Mouse (Mus musculus) embryonic facial prominence, embryonic 11.5 days (tissue): ENCODE data around the gene Zbtb41. TPM values are rescaled to one million over a fixed set of nuclear protein-coding genes. Genes with fewer than 3 reads are reported as not detected.
"Not testable (repeated sequence)": the region's sequence is repeated elsewhere in the genome, so short reads cannot be mapped to it uniquely, and the experiment has no call there.

Experiments
- ATAC-seq: fragments of 200-750 bp; cut with Nextera tagmentation; replicated peaks from 2 replicates; pipeline ENCODE4 v1.8.0; 2017; ENCODE audit warnings: low read depth; ENCODE audit not compliant: insufficient number of reproducible peaks, low FRiP score, low TSS enrichment
- DNase-seq: peaks from one replicate; pipeline ENCODE4 v3.0.0-alpha.2; 2015; ENCODE audit warnings: low spot score
- H3K27ac ChIP-seq: fragments of 300-500 bp; sonication (generic); replicated peaks from 2 replicates; pipeline ENCODE4 v1.5.1; 2014; ENCODE audit warnings: mild to moderate bottlenecking, low read depth, low read length, control low read depth
- H3K27me3 ChIP-seq: fragments of 300-500 bp; sonication (generic); 2 replicates; pipeline ENCODE4 v1.6.1; 2014; ENCODE audit warnings: mild to moderate bottlenecking, low read length, moderate library complexity, mixed read lengths; ENCODE audit not compliant: control insufficient read depth, insufficient read depth
- H3K36me3 ChIP-seq: fragments of 300-500 bp; sonication (generic); replicated peaks from 2 replicates; pipeline ENCODE4 v1.6.1; 2014; ENCODE audit warnings: low read depth, mild to moderate bottlenecking, low read length, moderate library complexity, mixed read lengths; ENCODE audit not compliant: control insufficient read depth, insufficient read depth
- H3K4me1 ChIP-seq: fragments of 300-500 bp; sonication (generic); 2 replicates; pipeline ENCODE4 v1.6.1; 2014; ENCODE audit warnings: low read length, mixed read lengths; ENCODE audit not compliant: control insufficient read depth, insufficient read depth
- H3K4me2 ChIP-seq: fragments of 300-500 bp; sonication (generic); 2 replicates; pipeline ENCODE4 v1.6.1; 2014; ENCODE audit warnings: low read depth, mild to moderate bottlenecking, control low read depth, low read length, moderate library complexity
- H3K4me3 ChIP-seq: fragments of 300-500 bp; sonication (generic); 2 replicates; pipeline ENCODE4 v1.5.1; 2014; ENCODE audit warnings: low read depth, low read length, control low read depth
- H3K9ac ChIP-seq: fragments of 300-500 bp; sonication (generic); replicated peaks from 2 replicates; pipeline ENCODE4 v1.6.1; 2014; ENCODE audit warnings: mild to moderate bottlenecking, control low read depth, low read length
- H3K9me3 ChIP-seq: fragments of 300-500 bp; sonication (generic); replicated peaks from 2 replicates; pipeline ENCODE4 v1.6.1; 2016; ENCODE audit warnings: mild to moderate bottlenecking, low read length, inconsistent platforms, mixed read lengths; ENCODE audit not compliant: control insufficient read depth
- WGBS: fragments of 180-500 bp; shearing (Covaris S2); extraction: QIAGEN DNeasy Blood & Tissue Kit; methylation state at CpG from one replicate; pipeline ENCODE4 v1.1.7; 2014; 5-methylcytosine and 5-hydroxymethylcytosine counted together
- polyA plus RNA-seq: library from polyadenylated mRNA; unstranded; fragments of >200 nt; fragmentation: Nextera tagmentation; extraction: Ambion mirVana; gene quantifications from 2 replicates; pipeline ENCODE4 v1.2.1, GENCODE M21; 2014

Gene Zbtb41
- polyA plus RNA-seq, 1 experiment from 2014 or later, result 18.9 TPM

- Histone ChIP-seq H3K9ac (no peak overlapping the region), H3K4me3 (no peak overlapping the region), H3K27me3 (no peaks in the 10 kb centered on the region), H3K9me3 (no peaks in the 10 kb centered on the region), H3K4me1 (no peaks in the 10 kb centered on the region), H3K36me3 (no peaks in the 10 kb centered on the region), H3K27ac (no peak overlapping the region), H3K4me2 (no peak overlapping the region)
- DNase-seq (no peak), ATAC-seq (no peak)
Observed at GRCm38 (mm10) chr1:139405766-139406165, 16.3 kb upstream of the Zbtb41 start.

- no peak for DNase-seq
- H3K27me3 ChIP-seq, result no peaks in the 10 kb centered on the region
- H3K36me3 ChIP-seq, result no peaks in the 10 kb centered on the region
- H3K9me3 ChIP-seq, result no peaks in the 10 kb centered on the region
- H3K9ac ChIP-seq, result no peak overlapping the region
- no peak for ATAC-seq
- H3K4me1 ChIP-seq, result no peaks in the 10 kb centered on the region
- no peak overlapping the region for H3K27ac ChIP-seq
- no peak overlapping the region for H3K4me3 ChIP-seq
- no peak overlapping the region for H3K4me2 ChIP-seq
- 58% methylated on average over 5 of the region's 5 CpGs for WGBS
Observed at GRCm38 (mm10) chr1:139407701-139408100, 14.4 kb upstream of the Zbtb41 start.

- not testable (repeated sequence) for H3K27me3 ChIP-seq, H3K36me3 ChIP-seq, H3K4me2 ChIP-seq, H3K9me3 ChIP-seq, H3K9ac ChIP-seq, H3K27ac ChIP-seq, H3K4me1 ChIP-seq, H3K4me3 ChIP-seq, ATAC-seq, DNase-seq
- WGBS, result 83% methylated on average over 2 of the region's 2 CpGs
Observed at GRCm38 (mm10) chr1:139412365-139412764, 9.7 kb upstream of the Zbtb41 start.

GRCm38 (mm10) chr1:139413465-139413864, 8.6 kb upstream of the Zbtb41 start:
- Histone ChIP-seq H3K27me3 (no peaks in the 10 kb centered on the region), H3K4me2 (no peak overlapping the region), H3K36me3 (no peaks in the 10 kb centered on the region), H3K9ac (no peak overlapping the region), H3K9me3 (no peaks in the 10 kb centered on the region), H3K27ac (no peak overlapping the region), H3K4me3 (no peak overlapping the region), H3K4me1 (no peaks in the 10 kb centered on the region)
- ATAC-seq (no peak), DNase-seq (no peak)
- 91% methylated on average over 3 of the region's 3 CpGs for WGBS

GRCm38 (mm10) chr1:139421521-139421874, 590 bp upstream of the Zbtb41 start:
- DNase-seq (no peak), ATAC-seq (no peak; the same call in 1 of the 2 replicates)
- Histone ChIP-seq H3K9ac (peak overlapping the region; percentile 97; the same call in 1 of the 2 replicates), H3K9me3 (no peaks in the 10 kb centered on the region), H3K27me3 (no peaks in the 10 kb centered on the region), H3K36me3 (no peaks in the 10 kb centered on the region), H3K4me3 (peak overlapping the region; percentile 91), H3K27ac (no peak overlapping the region), H3K4me2 (peak overlapping the region; percentile 61), H3K4me1 (no peaks in the 10 kb centered on the region; the same call in 1 of the 2 replicates)
- WGBS, result 5% methylated on average over 8 of the region's 8 CpGs

- no peaks in the 10 kb centered on the region; the same call in 1 of the 2 replicates for H3K4me1 ChIP-seq
- H3K4me3 ChIP-seq, result peak overlapping the region; percentile 91
- peak overlapping the region; percentile 61 for H3K4me2 ChIP-seq
- H3K9ac ChIP-seq, result peak overlapping the region; percentile 97
- H3K27me3 ChIP-seq, result no peaks in the 10 kb centered on the region
- H3K27ac ChIP-seq, result no peak overlapping the region
- H3K36me3 ChIP-seq, result no peaks in the 10 kb centered on the region
- no peaks in the 10 kb centered on the region for H3K9me3 ChIP-seq
- 35% methylated on average over 10 of the region's 10 CpGs for WGBS
- DNase-seq, result peak; percentile 31
- no peak for ATAC-seq
Observed at GRCm38 (mm10) chr1:139422941-139423340, 853 bp downstream of the Zbtb41 start.

- Histone ChIP-seq H3K4me2 (peak overlapping the region; percentile 61), H3K4me3 (peak overlapping the region; percentile 12), H3K9me3 (no peaks in the 10 kb centered on the region), H3K9ac (peak overlapping the region; percentile 25; the same call in 1 of the 2 replicates), H3K27me3 (no peaks in the 10 kb centered on the region), H3K27ac (no peak overlapping the region), H3K36me3 (no peaks in the 10 kb centered on the region), H3K4me1 (no peaks in the 10 kb centered on the region; the same call in 1 of the 2 replicates)
- 59% methylated on average over 10 of the region's 10 CpGs for WGBS
- no peak for DNase-seq
- ATAC-seq, result no peak
Observed at GRCm38 (mm10) chr1:139423931-139424330, 1.8 kb downstream of the Zbtb41 start.

GRCm38 (mm10) chr1:139425006-139425405, 2.9 kb downstream of the Zbtb41 start:
- ATAC-seq, result no peak
- H3K4me3 ChIP-seq, result peak overlapping the region; percentile 20

More at GRCm38 (mm10) chr1:139425006-139425405, 2.9 kb downstream of the Zbtb41 start:
- no peak for DNase-seq
- Histone ChIP-seq H3K27ac (no peak overlapping the region), H3K4me2 (peak overlapping the region; percentile 33), H3K36me3 (no peaks in the 10 kb centered on the region; the same call in none of the 2 replicates), H3K9ac (no peak overlapping the region), H3K27me3 (no peaks in the 10 kb centered on the region), H3K9me3 (no peaks in the 10 kb centered on the region), H3K4me1 (no peaks in the 10 kb centered on the region; the same call in 1 of the 2 replicates)
- WGBS, result 57% methylated on average over 3 of the region's 3 CpGs
